Mouse (Mus musculus): ENCODE data around the gene Rtn2. TPM values are rescaled to one million over a fixed set of nuclear protein-coding genes. Genes with fewer than 3 reads are reported as not detected.
A peak's percentile ranks its signal among the peaks of the same experiment; 100 is the strongest.

Gene Rtn2
- total RNA-seq (2014; rRNA removed), result 160 and 172 TPM in 2 replicates
- 104 and 107 TPM in 2 replicates for polyA plus RNA-seq (2015; fragmentation: Nextera tagmentation; extraction: Ambion mirVana)

GRCm38 (mm10) chr7:19282385-19282784 lies at the start of gene Rtn2:
Gene Rtn2 (plus strand): TSS chr7:19282624.
- peaks cover 31% of the 10 kb centered on the region for H3K27me3 ChIP-seq (ENCODE audit: insufficient read depth, low read length)
- no peaks in the 10 kb centered on the region for H3K9me3 ChIP-seq (ENCODE audit: low read length)
- peak within 1 kb of the TSS; percentile 86 for H3K4me3 ChIP-seq (ENCODE audit: low read depth, low read length)
- peaks cover 10% of the 10 kb centered on the region for H3K4me1 ChIP-seq (ENCODE audit: insufficient read depth, low read length)
- peak within 1 kb of the TSS; percentile 96 for H3K9ac ChIP-seq (replicated peaks; ENCODE audit: low read length, poor library complexity, severe bottlenecking)
- peak within 1 kb of the TSS; percentile 92 for H3K27ac ChIP-seq (ENCODE audit: low read depth, low read length)
- peaks cover 9% of the 10 kb centered on the region for H3K36me3 ChIP-seq (ENCODE audit: insufficient read depth, low read length)
- no peak for TF ChIP-seq CTCF (IDR thresholded peaks at IDR 0.05)
- peak; percentile 90 for DNase-seq (ENCODE audit: low spot score)
- WGBS, result 1% methylated on average over 31 of the region's 37 CpGs
- H3K4me2 ChIP-seq (ENCODE audit: low read depth, low read length, poor library complexity, severe bottlenecking), result peak within 1 kb of the TSS; percentile 52
- peak; percentile 80 for ATAC-seq (ENCODE audit: low FRiP score)

GRCm38 (mm10) chr7:19234652-19235051 lies 47.8 kb upstream of the Rtn2 start:
- no peak for TF ChIP-seq CTCF (IDR thresholded peaks at IDR 0.05)
- H3K27me3 ChIP-seq (ENCODE audit: insufficient read depth, low read length), result no peaks in the 10 kb centered on the region
- 76% methylated on average over 5 of the region's 5 CpGs for WGBS
- no peaks in the 10 kb centered on the region for H3K9me3 ChIP-seq (ENCODE audit: low read length)
- H3K27ac ChIP-seq (ENCODE audit: low read depth, low read length), result no peak overlapping the region
- H3K4me2 ChIP-seq (ENCODE audit: low read depth, low read length, poor library complexity, severe bottlenecking), result no peak overlapping the region
- no peaks in the 10 kb centered on the region; the same call in 1 of the 2 replicates for H3K36me3 ChIP-seq (ENCODE audit: insufficient read depth, low read length)
- DNase-seq (ENCODE audit: low spot score) (no peak), ATAC-seq (ENCODE audit: low FRiP score) (no peak)
- H3K9ac ChIP-seq (replicated peaks; ENCODE audit: low read length, poor library complexity, severe bottlenecking), result no peak overlapping the region
- peaks cover under 1% of the 10 kb centered on the region; the same call in 1 of the 2 replicates for H3K4me1 ChIP-seq (ENCODE audit: insufficient read depth, low read length)
- H3K4me3 ChIP-seq (ENCODE audit: low read depth, low read length), result no peak overlapping the region

GRCm38 (mm10) chr7:19235092-19235671 lies 47.2 kb upstream of the Rtn2 start:
- no peak overlapping the region for H3K9ac ChIP-seq (replicated peaks; ENCODE audit: low read length, poor library complexity, severe bottlenecking)
- H3K27ac ChIP-seq (ENCODE audit: low read depth, low read length), result no peak overlapping the region
- no peaks in the 10 kb centered on the region; the same call in 1 of the 2 replicates for H3K36me3 ChIP-seq (ENCODE audit: insufficient read depth, low read length)
- 94% methylated on average over 2 of the region's 2 CpGs for WGBS
- no peaks in the 10 kb centered on the region for H3K27me3 ChIP-seq (ENCODE audit: insufficient read depth, low read length)
- DNase-seq (ENCODE audit: low spot score), result no peak
- no peaks in the 10 kb centered on the region for H3K4me1 ChIP-seq (ENCODE audit: insufficient read depth, low read length)
- no peak overlapping the region for H3K4me2 ChIP-seq (ENCODE audit: low read depth, low read length, poor library complexity, severe bottlenecking)
- no peak for TF ChIP-seq CTCF (IDR thresholded peaks at IDR 0.05)
- H3K9me3 ChIP-seq (ENCODE audit: low read length), result no peaks in the 10 kb centered on the region
- ATAC-seq (ENCODE audit: low FRiP score), result no peak
- H3K4me3 ChIP-seq (ENCODE audit: low read depth, low read length), result no peak overlapping the region

- H3K9ac ChIP-seq (replicated peaks; ENCODE audit: low read length, poor library complexity, severe bottlenecking), result no peak overlapping the region; the same call in 1 of the 2 replicates
- no peaks in the 10 kb centered on the region; the same call in 1 of the 2 replicates for H3K36me3 ChIP-seq (ENCODE audit: insufficient read depth, low read length)
- WGBS, result 73% methylated on average over 2 of the region's 2 CpGs
- H3K4me3 ChIP-seq (ENCODE audit: low read depth, low read length), result no peak overlapping the region
- H3K27me3 ChIP-seq (ENCODE audit: insufficient read depth, low read length), result no peaks in the 10 kb centered on the region
- no peaks in the 10 kb centered on the region for H3K9me3 ChIP-seq (ENCODE audit: low read length)
- H3K4me2 ChIP-seq (ENCODE audit: low read depth, low read length, poor library complexity, severe bottlenecking), result no peak overlapping the region
- ATAC-seq (ENCODE audit: low FRiP score), result no peak
- TF ChIP-seq CTCF (IDR thresholded peaks at IDR 0.05), result no peak
- H3K27ac ChIP-seq (ENCODE audit: low read depth, low read length), result no peak overlapping the region
- DNase-seq (ENCODE audit: low spot score), result peak; percentile 27
- no peaks in the 10 kb centered on the region for H3K4me1 ChIP-seq (ENCODE audit: insufficient read depth, low read length)
Measured at GRCm38 (mm10) chr7:19236411-19236810, 46.0 kb upstream of the Rtn2 start.

- H3K9ac ChIP-seq (replicated peaks; ENCODE audit: low read length, poor library complexity, severe bottlenecking), result no peak overlapping the region; the same call in 1 of the 2 replicates
- H3K4me3 ChIP-seq (ENCODE audit: low read depth, low read length), result no peak overlapping the region
- WGBS, result 98% methylated on average over 4 of the region's 4 CpGs
- no peak for TF ChIP-seq CTCF (IDR thresholded peaks at IDR 0.05)
- no peak overlapping the region for H3K4me2 ChIP-seq (ENCODE audit: low read depth, low read length, poor library complexity, severe bottlenecking)
- no peaks in the 10 kb centered on the region; the same call in 1 of the 2 replicates for H3K36me3 ChIP-seq (ENCODE audit: insufficient read depth, low read length)
- no peak overlapping the region for H3K27ac ChIP-seq (ENCODE audit: low read depth, low read length)
- H3K9me3 ChIP-seq (ENCODE audit: low read length), result no peaks in the 10 kb centered on the region
- DNase-seq (ENCODE audit: low spot score) (no peak), ATAC-seq (ENCODE audit: low FRiP score) (no peak)
- H3K4me1 ChIP-seq (ENCODE audit: insufficient read depth, low read length), result no peaks in the 10 kb centered on the region
- no peaks in the 10 kb centered on the region for H3K27me3 ChIP-seq (ENCODE audit: insufficient read depth, low read length)
Measured at GRCm38 (mm10) chr7:19238344-19238743, 44.1 kb upstream of the Rtn2 start.

- Histone ChIP-seq H3K4me3 (ENCODE audit: low read depth, low read length) (no peak overlapping the region), H3K9me3 (ENCODE audit: low read length) (no peaks in the 10 kb centered on the region), H3K4me2 (ENCODE audit: low read depth, low read length, poor library complexity, severe bottlenecking) (no peak overlapping the region), H3K9ac (replicated peaks; ENCODE audit: low read length, poor library complexity, severe bottlenecking) (no peak overlapping the region), H3K4me1 (ENCODE audit: insufficient read depth, low read length) (no peaks in the 10 kb centered on the region), H3K27ac (ENCODE audit: low read depth, low read length) (no peak overlapping the region), H3K27me3 (ENCODE audit: insufficient read depth, low read length) (no peaks in the 10 kb centered on the region), H3K36me3 (ENCODE audit: insufficient read depth, low read length) (no peaks in the 10 kb centered on the region; the same call in 1 of the 2 replicates)
- ATAC-seq (ENCODE audit: low FRiP score), result peak; percentile 86
- peak; percentile 97 for TF ChIP-seq CTCF (IDR thresholded peaks at IDR 0.05)
- 0% methylated on average over 1 of the region's 1 CpGs for WGBS
- DNase-seq (ENCODE audit: low spot score), result peak; percentile 92
Measured at GRCm38 (mm10) chr7:19239423-19239822, 43.0 kb upstream of the Rtn2 start.
